Mouse (Mus musculus) heart, postnatal 14 days (tissue): ENCODE measurements around the gene Cdc42se2. TPM values are rescaled to one million over a fixed set of nuclear protein-coding genes. Genes with fewer than 3 reads are reported as not detected.

Experiments
- DNase-seq, 2 experiments: peaks; one replicate each; pipeline ENCODE4 v3.0.0; 2021 to 2022
- intact Hi-C: fragments of 180-260 bp; cut with DNase I; formaldehyde crosslinking; loops from one replicate; pipeline ENCODE4 v1.15.1; 2025
- total RNA-seq, 2 experiments: library from RNA; stranded (reverse); gene quantifications; 2 replicates each; pipeline ENCODE4 v1.2.3; 2021

Cdc42se2 gene
- total RNA-seq, 2 experiments from 2014 or later = 28.8 to 28.9 TPM

DNA sequence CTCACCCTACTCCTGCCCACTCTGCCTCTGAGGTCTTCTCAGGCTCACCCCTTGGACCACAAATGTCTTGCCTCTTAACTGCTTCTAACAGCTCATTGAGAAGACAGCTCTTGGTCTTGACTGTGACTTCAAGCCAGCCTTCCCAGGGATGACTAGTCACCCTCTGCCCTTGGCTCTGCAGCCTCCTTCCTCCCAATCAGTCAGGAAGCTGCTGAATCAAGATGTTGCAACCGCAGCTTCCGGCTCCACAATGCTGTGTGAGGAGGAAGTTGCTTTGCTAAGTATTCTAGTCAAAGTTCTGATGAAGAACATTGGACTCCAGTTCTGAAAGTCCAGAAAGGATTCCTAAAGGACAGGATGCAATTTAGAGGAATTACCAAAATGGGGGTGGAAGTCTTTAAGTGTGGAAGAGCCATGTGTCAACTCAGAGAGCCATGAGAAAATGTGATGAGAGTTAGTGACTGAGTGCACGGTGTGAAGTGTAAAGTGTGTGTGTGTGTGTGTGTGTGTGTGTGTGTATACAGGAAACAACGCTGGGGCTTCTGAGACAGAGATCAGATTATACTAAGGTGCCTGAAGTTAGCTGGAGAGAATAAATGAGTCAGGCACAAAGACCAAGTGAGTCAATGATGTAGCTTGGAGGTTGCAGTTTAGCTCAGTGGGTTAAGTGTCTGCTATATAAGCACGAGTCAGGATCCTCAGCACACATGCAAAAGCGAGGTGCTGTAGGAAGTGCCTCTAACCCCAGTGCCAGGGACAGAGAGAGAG lies 14.5 kb upstream of the Cdc42se2 start:
- peak; percentile 50 to 53 for DNase-seq
- intact Hi-C loops = loop anchor here (5.0 kb wide), 1 partner anchor 60 kb away; the partner anchor contains the start of gene Lyrm7

DNA sequence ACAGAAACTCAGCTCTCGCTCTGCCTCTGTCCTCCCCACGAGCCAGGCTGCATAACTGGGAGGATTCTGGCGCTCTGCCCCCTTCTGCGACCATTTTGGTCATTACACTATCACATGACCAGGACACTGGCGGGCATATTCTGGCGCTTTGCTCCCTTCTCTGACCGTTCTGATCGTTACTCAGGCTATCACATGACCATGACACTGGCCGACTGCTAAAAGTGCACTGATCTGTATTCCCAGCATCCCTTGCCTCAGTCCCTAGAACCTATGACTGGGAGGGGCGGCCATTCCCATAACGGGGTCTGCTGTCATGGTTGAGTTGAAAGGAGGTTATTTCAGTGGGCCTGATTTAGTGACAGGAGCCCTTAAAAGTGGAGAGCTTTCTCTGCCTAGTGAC lies 9.1 kb upstream of the Cdc42se2 start:
- DNase-seq = no peak
- intact Hi-C loops = no loop called here

- intact Hi-C loops = no loop called here
- DNase-seq = no peak
Observed at GRCm38 (mm10) chr11:54794678-54795077, 7.2 kb upstream of the Cdc42se2 start.

GRCm38 (mm10) chr11:54793173-54793572 lies 5.7 kb upstream of the Cdc42se2 start:
- DNase-seq = no peak
- intact Hi-C loops = no loop called here

DNA sequence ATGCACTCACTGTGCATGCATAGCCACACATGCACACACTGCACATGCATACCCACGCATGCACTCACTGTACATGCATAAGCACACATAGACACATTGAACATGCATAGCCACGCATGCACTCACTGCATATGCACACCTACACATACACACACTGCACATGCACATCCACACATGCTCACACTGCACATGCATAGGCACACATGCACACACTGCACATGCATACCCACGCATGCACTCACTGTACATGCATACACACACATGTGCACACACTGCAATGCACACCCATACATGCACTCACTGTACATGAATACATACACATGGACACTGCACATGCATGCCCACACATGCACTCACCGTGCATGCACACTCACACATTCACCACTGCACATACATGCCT lies 4.0 kb upstream of the Cdc42se2 start:
- no peak for DNase-seq
- intact Hi-C loops = no loop called here

GRCm38 (mm10) chr11:54786858-54787487 lies 502 bp downstream of the Cdc42se2 start:
- peak; percentile 61 to 68 for DNase-seq
- intact Hi-C loops = loop anchor here (2.0 to 5.0 kb wide), 3 partner anchors 35 to 80 kb away; partner anchors contain the start of gene Lyrm7

DNA sequence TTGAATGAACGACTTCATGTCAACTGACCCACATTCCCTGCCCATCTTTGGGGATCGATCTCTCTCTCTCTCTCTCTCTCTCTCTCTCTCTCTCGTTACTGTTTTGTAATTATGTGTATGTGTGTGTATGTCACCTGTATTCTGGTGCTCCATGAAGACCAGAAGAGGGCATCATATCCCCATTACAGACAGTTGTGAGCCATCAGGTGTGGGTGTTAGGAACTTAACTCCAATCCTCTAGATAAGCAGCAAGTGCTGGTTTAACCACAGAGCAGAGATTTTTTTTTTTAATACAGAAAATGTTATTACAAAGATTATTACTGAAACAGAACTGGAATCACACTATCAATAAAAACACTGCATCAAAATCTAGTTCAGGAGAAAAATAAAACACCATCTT lies 1.9 kb downstream of the Cdc42se2 start:
- intact Hi-C loops = loop anchor here (5.0 kb wide), 2 partner anchors 33 to 78 kb away; no protein-coding TSS in a partner anchor
- DNase-seq = no peak

GRCm38 (mm10) chr11:54784436-54784835 lies 3.0 kb downstream of the Cdc42se2 start:
- intact Hi-C loops = no loop called here
- DNase-seq = no peak

DNA sequence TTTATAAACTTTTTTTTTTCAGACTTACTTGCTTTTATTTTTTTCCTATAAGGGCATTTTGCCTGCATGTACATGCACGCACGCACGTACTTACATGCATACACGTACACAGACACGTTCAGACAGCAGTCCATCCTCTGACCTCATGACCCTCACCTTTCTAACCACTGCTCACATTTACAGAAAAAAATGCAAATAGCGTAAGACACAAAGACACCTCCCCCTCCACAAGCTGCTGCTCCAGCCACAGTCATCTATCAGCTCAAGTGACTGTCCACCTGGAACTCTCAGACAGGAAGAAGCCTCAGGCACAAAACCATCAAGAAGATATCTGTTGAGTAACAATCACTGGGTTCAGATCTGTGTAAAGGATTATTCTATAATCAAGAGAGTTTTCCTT lies 5.2 kb downstream of the Cdc42se2 start:
- DNase-seq = no peak
- intact Hi-C loops = no loop called here

DNA sequence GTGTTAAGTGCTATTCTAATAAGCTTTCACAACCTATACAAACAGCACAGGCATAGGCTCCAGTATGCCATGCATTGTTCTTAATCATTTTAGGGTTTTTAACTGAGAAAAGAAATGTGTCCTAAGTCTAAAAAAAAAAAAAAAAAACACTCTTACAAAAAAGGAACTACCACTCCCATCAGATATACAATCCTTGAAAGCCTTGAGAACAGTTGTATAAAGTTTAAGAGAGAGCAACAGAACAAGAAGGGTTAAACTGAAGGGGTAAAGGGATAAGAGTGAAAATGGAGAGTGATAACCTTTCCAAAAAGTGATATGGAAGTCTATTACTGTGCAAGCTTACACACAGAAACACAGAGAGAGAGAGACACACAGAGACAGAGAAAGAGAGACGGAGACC lies 7.5 kb downstream of the Cdc42se2 start:
- intact Hi-C loops = no loop called here
- DNase-seq = no peak

- peak; percentile 36 to 53 for DNase-seq
- intact Hi-C loops = no loop called here
Observed at GRCm38 (mm10) chr11:54778131-54778844, 9.2 kb downstream of the Cdc42se2 start.

- DNase-seq = no peak
- intact Hi-C loops = no loop called here
Observed at GRCm38 (mm10) chr11:54777387-54778130, 9.9 kb downstream of the Cdc42se2 start.

GRCm38 (mm10) chr11:54776735-54777333 lies 10.6 kb downstream of the Cdc42se2 start:
- no peak for DNase-seq
- intact Hi-C loops = no loop called here

- intact Hi-C loops = no loop called here
- no peak for DNase-seq
Observed at GRCm38 (mm10) chr11:54776367-54776701, 11.1 kb downstream of the Cdc42se2 start.

DNA sequence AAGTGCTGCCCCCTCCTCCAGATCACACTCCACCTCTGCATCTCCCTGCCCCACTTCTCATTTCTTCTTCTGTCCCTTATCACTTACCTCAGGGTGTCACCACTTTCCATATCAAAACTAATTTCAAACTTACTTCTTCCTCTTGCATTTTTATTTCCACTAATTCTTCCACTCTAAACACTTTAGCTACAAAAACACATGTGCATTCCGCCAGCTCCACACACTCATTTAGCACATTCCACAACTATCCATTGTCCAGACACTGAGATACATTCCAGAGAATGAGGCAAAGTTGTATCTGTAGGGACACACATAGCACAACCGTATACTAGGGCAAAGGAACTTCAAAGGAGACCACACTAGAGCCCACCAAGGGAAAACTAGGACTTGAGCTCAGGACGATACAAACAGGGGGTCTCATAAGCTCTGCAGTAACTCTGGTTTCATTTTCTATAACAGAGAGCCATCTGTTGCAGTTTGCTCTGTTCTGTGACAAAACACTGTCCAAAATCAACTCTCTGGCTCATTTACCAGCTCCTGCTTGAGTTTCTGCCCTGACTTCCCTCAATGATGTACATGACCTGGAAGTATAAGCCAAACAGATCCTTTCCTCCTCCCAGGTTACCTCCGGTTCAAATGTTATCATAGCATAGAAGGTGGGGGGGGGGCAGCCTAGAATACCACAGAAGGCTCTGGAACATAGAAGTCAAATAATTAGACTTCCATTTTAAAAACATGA lies 11.7 kb downstream of the Cdc42se2 start:
- intact Hi-C loops = no loop called here

GRCm38 (mm10) chr11:54774282-54775078 lies 13.0 kb downstream of the Cdc42se2 start:
- intact Hi-C loops = no loop called here
- no peak for DNase-seq

More for the DNA sequence above, 11.7 kb downstream of the Cdc42se2 start:
- DNase-seq = no peak

DNA sequence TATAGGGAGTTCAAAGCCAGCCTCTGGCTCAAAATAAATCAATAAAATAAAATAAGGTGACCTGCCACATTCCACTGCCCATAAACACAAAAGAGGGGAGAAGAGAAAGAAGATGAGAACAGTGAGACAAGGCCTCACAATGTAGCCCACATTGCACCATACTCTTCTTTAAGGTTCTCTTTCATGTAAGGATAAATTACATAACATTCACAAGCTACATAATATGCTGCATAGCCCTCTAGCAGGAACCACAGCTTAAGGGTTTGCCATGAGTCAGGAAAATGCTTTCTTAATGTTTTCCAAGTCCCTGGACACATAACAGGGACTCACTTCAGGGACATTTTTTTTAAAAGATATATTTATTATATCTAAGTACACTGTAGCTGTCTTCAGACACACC lies 15.9 kb downstream of the Cdc42se2 start:
- intact Hi-C loops = no loop called here
- no peak for DNase-seq

GRCm38 (mm10) chr11:54769843-54770242 lies 17.6 kb downstream of the Cdc42se2 start:
- no peak for DNase-seq
- intact Hi-C loops = no loop called here
